Mouse (Mus musculus) E14TG2a.4 (cell line): ENCODE results near the gene Rb1.

Experiments used
- H3K27me3 ChIP-seq: 2 replicates; pipeline ENCODE4 v1.6.1; 2014; ENCODE audit warnings: low read length, control low read depth; ENCODE audit not compliant: insufficient read depth
- H3K36me3 ChIP-seq: 2 replicates; pipeline ENCODE4 v1.6.1; 2014; ENCODE audit warnings: low read length, control low read depth; ENCODE audit not compliant: insufficient read depth
- H3K4me1 ChIP-seq: replicated peaks from 2 replicates; pipeline ENCODE4 v1.6.1; 2014; ENCODE audit warnings: low read depth, low read length, control low read depth
- H3K4me3 ChIP-seq: replicated peaks from 2 replicates; pipeline ENCODE4 v1.5.1; 2014; ENCODE audit warnings: mild to moderate bottlenecking, low read length
- H3K9me3 ChIP-seq: 2 replicates; pipeline ENCODE4 v1.6.1; 2014; ENCODE audit warnings: low read length, control low read depth
- CTCF ChIP-seq: conservative IDR thresholded peaks from 2 replicates; pipeline ENCODE4 v1.5.1; 2014; ENCODE audit warnings: low read length
- NANOG ChIP-seq: IDR thresholded peaks from 2 replicates; pipeline ENCODE4 v1.6.1; 2014; ENCODE audit warnings: borderline replicate concordance, low read length, mixed read lengths
- POU5F1 ChIP-seq: IDR thresholded peaks from 2 replicates; pipeline ENCODE4 v1.6.1; 2014; ENCODE audit warnings: low read length, borderline replicate concordance

Gene Rb1

DNA sequence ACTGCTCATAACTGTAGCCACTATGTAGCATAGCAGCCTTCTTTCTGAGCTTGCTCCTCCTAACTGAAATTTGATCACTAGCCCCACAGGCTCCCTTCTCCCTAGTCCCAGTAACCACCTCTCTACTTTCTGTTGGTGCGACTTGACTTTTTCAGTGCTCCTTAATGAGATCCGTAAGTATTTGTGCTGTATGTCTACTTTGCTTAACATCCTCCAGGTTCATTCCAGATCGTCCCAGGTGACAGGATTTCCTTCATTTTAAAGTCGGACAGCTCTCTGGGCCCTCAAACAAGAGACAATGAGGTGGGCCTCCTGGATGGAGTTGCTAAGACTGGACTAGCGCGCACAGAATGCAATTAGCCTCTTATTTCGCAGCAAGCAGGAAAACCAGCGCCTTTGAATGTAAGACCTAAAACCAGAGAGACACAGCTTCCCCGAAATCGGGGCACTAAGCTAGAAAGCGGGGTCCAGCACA is 183.2 kb downstream of the Rb1 start:
- H3K27me3 ChIP-seq = peaks cover 8% of the 10 kb centered on the region
- no peaks in the 10 kb centered on the region for H3K9me3 ChIP-seq
- peaks cover 14% of the 10 kb centered on the region for H3K4me1 ChIP-seq
- H3K4me3 ChIP-seq = peak overlapping the region; percentile 83
- no peaks in the 10 kb centered on the region for H3K36me3 ChIP-seq
- TF ChIP-seq NANOG = no peak

DNA sequence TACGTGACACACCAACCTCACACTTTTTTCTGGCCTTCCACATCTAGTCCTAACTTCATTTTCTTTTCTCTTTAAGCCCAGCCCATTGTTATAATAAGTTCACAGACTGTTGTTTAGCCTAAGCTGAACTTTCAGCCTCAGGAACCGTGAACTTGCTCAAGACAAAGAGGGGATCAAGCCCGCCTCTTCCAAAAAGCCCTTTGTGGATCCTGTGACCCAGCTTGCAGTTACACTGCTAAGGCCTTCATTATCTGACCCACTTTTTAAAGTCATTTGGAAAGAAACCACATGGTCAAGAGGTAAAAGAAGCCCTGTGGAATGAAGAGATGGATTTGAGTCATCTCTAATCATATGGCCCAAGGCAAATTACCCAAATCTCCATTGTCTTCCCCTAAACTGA is 183.8 kb downstream of the Rb1 start:
- no peaks in the 10 kb centered on the region for H3K9me3 ChIP-seq
- TF ChIP-seq NANOG = no peak
- no peak for TF ChIP-seq CTCF
- TF ChIP-seq POU5F1 = no peak
- no peak overlapping the region for H3K4me3 ChIP-seq
- peaks cover 8% of the 10 kb centered on the region for H3K27me3 ChIP-seq
- peaks cover 14% of the 10 kb centered on the region for H3K4me1 ChIP-seq
- H3K36me3 ChIP-seq = no peaks in the 10 kb centered on the region

DNA sequence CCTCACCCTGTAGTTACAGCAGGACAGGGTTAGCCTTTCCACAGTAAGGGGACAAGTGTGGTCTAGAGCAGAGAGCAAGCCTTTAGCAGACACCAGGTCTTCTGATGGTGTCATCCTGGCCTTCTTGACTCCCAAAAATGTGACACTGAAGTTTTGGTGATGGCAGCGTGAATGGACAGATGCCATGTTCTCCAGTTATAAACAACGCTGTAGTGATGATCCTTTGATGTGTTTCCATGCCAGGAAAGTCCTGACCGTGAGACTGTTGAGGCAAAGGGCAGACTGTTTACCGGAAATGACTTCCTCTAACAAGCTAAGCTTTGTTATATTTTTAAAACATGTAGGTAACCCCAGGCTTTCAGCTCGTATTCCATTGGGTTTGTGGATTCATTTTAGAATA is 185.8 kb downstream of the Rb1 start:
- no peak for TF ChIP-seq NANOG
- TF ChIP-seq POU5F1 = no peak
- TF ChIP-seq CTCF = no peak
- H3K27me3 ChIP-seq = peaks cover 8% of the 10 kb centered on the region
- H3K36me3 ChIP-seq = no peaks in the 10 kb centered on the region
- H3K9me3 ChIP-seq = no peaks in the 10 kb centered on the region
- no peak overlapping the region for H3K4me3 ChIP-seq
- peaks cover 14% of the 10 kb centered on the region for H3K4me1 ChIP-seq

DNA sequence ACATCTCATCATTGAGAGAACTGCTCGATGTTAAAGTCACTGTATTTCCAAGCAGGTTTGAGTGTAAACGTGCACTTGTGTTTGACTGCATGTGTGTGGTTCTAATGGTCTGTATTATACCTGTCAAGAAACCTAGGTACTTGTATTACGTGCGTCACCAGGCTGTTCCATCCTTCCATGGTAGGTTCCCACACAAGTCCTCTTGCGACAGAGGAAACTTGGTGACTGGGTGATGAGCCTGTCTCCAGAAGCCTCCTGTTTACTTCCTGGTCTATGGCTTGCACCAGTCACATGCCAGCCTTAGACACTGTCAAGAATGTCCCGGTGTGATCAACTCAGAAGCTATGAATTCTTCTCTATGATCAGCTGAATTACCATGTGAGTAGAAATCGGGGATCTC is 187.1 kb downstream of the Rb1 start:
- peaks cover 6% of the 10 kb centered on the region; the same call in 1 of the 2 replicates for H3K4me1 ChIP-seq
- TF ChIP-seq POU5F1 (no peak), NANOG (no peak), CTCF (no peak)
- H3K27me3 ChIP-seq = peaks cover 2% of the 10 kb centered on the region; the same call in 1 of the 2 replicates
- no peak overlapping the region for H3K4me3 ChIP-seq
- no peaks in the 10 kb centered on the region for H3K9me3 ChIP-seq
- H3K36me3 ChIP-seq = no peaks in the 10 kb centered on the region

DNA sequence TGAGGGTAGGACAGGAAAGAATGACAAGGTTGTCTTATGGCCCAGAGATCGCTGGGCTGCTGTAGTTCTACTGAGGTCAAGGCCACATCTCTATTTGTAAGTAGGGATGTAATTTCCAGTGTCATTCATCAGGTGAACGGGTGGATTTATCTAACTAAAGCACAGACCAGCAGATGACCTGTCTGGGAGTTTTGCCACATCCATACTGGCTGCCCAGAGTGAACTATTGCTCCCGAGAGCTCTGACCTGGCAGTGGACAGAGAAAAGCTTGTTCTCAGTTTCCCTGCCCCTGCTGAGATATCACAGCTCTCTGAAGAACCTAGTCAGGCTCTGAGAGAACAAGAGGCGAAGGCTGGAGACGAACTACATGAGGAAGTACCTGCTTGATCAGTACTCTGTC is 188.4 kb downstream of the Rb1 start:
- no peak overlapping the region for H3K4me3 ChIP-seq
- peaks cover 2% of the 10 kb centered on the region; the same call in 1 of the 2 replicates for H3K27me3 ChIP-seq
- no peak for TF ChIP-seq CTCF
- TF ChIP-seq NANOG = no peak
- no peak for TF ChIP-seq POU5F1
- H3K9me3 ChIP-seq = no peaks in the 10 kb centered on the region
- H3K4me1 ChIP-seq = peaks cover 1% of the 10 kb centered on the region; the same call in 1 of the 2 replicates
- H3K36me3 ChIP-seq = no peaks in the 10 kb centered on the region
